Mouse (Mus musculus): Measurements from ENCODE around the gene Psmb10.

DNA sequence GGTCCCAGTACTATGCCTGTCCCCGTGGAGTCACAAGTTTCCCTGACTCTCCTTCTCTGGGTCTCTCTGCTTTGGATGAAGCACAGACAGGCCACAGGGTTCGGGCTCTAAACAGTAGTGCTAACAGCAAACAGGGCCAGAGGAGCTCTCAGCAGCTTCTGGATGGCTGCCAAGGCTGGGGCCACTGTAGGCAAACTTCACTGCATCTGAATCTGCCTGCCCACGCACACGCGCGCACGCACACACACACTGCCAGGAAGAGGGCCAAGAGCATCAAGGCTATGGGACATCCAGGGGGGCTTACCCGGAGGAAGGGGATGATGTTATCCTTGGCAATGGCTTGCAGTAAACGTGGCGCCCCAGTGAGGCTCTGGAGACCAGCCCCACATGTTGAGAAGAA, 11.1 kb upstream of the Psmb10 start:
- no peak for TF ChIP-seq CTCF (IDR thresholded peaks at IDR 0.05; ENCODE audit: low read depth)
- TF ChIP-seq EP300 (IDR thresholded peaks at IDR 0.05; ENCODE audit: low read depth) = no peak
